15 mouse cellular contexts compared by ENCODE assay signal in genomic region chr6:34173251-34173650, GRCm38 (mm10).
"Had no signal": no experiment of that assay in that cellular context is flagged by ENCODE, and none has a peak within 500 bp of the region (broad histone marks: within the 10 kb centered on the region; RNA-seq: fewer than 3 reads in every experiment).

No protein-coding gene starts in this region.

- H3K27ac ChIP-seq: intestine, embryonic 15.5 days; limb, embryonic 12.5 days; limb, embryonic 15.5 days; liver, embryonic 14.5 days had no signal

- DNase-seq: kidney, postnatal 4 days; left cerebral cortex, postnatal 4 days; liver, postnatal 0 days; lung, embryonic 14.5 days; lung, postnatal 10 days; lung, postnatal 4 days; midbrain, embryonic 14.5 days; thymus, adult 18-20 months; thymus, postnatal 36 days had no signal

- H3K4me2 ChIP-seq: intestine, embryonic 15.5 days; limb, embryonic 12.5 days; limb, embryonic 15.5 days; liver, embryonic 11.5 days; lung, embryonic 14.5 days; midbrain, embryonic 11.5 days had no signal

- H3K36me3 ChIP-seq: intestine, embryonic 15.5 days had no signal

- H3K9me3 ChIP-seq: intestine, embryonic 15.5 days; limb, embryonic 12.5 days; limb, embryonic 15.5 days had no signal

- H3K4me3 ChIP-seq: intestine, embryonic 15.5 days; limb, embryonic 12.5 days; limb, embryonic 15.5 days had no signal

- H3K9ac ChIP-seq: intestine, embryonic 15.5 days; limb, embryonic 12.5 days; limb, embryonic 15.5 days; liver, embryonic 14.5 days; liver, postnatal 0 days; lung, embryonic 14.5 days had no signal

- ATAC-seq: intestine, embryonic 15.5 days; liver, postnatal 0 days had no signal

- H3K27me3 ChIP-seq: intestine, embryonic 15.5 days; limb, embryonic 12.5 days; limb, embryonic 15.5 days had no signal
